Mouse (Mus musculus) left cerebral cortex, adult 18-20 months (tissue): ENCODE results near the gene Clec1a. TPM values are rescaled to one million over a fixed set of nuclear protein-coding genes. Genes with fewer than 3 reads are reported as not detected.

ENCODE experiments used
- DNase-seq, 2 experiments: peaks; one replicate each; pipeline ENCODE4 v3.0.0; 2021 to 2022; ENCODE audit warnings: low spot score in 2 of 2, mixed read lengths in 1 of 2
- total RNA-seq, 2 experiments: library from RNA; stranded (reverse); gene quantifications; 2 replicates each; pipeline ENCODE4 v1.2.3; 2021

Clec1a gene
- total RNA-seq, 2 experiments from 2014 or later, result 1.0 to 1.2 TPM

DNA sequence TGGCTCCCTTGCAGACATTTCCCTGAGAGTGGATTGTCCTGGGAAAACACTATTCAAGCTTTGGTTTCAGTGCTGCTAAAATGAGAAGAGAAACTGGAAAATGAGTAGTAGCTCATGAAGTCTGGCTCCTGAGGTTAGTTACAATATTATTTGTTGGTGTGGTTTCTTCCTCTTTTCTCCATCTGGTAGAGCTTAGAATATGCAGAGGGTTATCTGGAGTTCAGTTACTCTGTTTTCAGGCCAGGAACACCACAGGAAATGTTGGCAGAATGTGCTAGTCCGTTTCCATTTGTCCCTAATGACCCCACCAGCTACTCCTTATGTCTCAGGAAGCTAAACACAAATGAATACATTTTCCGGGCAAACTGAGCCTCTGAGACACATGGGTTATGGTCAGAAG, 44.5 kb downstream of the Clec1a start:
- DNase-seq, result no peak

DNA sequence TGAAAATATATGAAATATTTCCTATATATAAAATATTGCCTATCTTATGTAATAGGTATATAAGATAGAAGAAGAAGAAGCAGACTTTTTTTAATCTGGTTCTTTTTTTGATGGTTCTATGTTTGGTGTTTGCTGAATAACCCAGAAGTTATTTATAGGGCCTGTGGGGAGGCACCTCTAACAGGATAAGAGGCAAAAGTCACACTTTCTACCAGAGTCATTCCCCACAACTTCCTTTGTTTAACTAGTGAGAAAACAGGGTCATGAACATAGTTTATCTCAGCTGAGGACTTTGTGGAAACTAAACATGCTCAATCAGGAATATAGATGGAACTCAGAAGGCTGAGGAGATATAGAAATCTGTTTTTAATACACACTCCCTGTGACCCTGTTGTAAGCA, 45.8 kb downstream of the Clec1a start:
- no peak for DNase-seq

DNA sequence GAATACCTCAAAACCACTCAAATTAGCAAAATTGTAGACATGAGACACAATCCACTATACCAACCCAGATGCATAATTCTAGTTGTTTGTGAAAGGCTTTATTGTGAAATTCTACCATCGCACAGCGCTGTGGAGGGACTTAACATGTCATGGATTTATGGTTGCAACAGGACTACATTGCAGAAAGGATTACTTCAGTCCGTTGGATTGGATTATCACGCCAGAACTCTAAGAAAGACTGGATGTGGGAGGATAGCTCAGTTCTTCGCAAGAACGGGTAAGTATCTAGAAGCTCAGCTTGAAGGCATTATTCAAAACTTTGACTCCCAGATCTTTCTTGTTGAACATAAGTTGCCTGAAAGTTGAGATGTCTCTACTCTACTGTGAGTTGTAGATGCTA, 48.4 kb downstream of the Clec1a start:
- DNase-seq, result no peak

DNA sequence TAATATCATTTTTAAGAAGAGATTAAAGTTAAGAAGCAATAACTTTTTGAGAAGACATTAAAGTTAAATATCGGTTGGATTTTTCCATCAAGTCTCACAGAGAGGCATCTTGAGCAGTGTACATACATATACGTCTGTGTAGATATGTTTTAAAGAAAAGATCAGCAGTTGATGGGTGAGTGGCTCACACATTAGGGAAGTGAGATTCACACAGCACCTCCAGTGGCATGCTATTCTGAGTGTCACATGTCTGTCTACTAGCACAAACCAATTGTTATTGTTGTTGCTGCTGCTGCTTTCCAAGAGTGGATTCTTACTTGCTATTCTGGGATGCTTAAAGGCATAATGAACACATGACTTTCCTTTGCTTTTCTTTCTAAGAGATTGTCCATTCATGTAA, 49.4 kb downstream of the Clec1a start:
- no peak for DNase-seq

DNA sequence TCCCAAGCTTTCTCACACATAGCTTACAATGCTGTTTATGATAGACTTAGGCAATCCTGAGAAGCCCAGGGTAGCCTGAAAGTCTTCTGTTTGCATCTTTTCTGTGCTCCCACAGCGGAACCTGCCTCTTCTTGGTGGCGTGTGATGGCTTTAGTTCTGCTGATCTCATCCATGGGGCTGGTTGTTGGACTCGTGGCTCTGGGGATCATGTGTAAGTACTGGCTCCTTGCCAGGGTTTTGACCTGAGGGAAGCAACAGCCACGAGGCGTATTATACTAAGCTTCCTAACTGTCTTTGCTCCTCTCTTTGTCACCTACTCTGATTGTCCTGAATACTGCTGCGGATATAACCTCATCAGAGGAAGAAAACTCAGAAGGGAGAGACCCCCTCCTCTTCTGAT, 51.9 kb downstream of the Clec1a start:
- no peak for DNase-seq

DNA sequence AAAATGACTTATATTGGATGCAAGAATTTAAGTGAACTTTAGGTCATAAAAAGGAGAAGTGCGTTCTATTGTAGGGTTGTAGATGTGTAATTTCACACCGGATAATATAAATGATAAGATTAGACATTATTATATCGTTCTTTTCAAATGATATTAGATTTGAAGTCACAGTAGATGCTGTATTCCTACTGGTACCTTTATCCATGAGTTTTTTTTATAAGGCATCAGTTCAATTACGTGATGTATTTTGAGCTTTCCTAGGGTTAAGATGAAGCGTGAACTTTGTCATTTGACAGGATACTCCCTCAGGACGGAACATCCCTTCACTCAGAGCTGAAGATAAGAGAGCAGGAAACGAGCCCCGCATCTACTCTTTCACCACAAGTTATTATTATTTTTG, 54.8 kb downstream of the Clec1a start, which contains the start of gene Clec1b:
Clec1b (plus strand) TSS at position 301 of the 400 bp plus-strand sequence.
- DNase-seq, result no peak

DNA sequence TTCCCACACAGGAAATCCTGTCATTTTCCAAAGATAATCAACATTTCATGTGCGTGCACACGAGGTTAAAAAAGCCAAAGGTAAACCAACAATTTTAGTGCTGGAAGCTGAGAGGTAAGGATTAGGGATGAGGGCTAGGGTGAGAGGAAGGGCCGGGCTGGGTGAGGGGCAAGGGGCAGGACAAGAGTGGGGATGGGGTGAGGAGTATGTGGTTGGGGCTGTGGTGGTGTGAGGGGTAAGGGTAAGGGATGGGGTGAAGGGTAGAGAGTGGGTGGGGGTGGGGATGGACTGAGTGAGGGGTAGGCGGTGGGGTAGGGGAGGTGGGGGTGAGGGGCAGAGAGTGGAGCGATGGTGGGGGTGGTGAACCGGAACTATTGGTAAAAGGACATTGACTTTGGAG, 58.1 kb downstream of the Clec1a start:
- no peak for DNase-seq

DNA sequence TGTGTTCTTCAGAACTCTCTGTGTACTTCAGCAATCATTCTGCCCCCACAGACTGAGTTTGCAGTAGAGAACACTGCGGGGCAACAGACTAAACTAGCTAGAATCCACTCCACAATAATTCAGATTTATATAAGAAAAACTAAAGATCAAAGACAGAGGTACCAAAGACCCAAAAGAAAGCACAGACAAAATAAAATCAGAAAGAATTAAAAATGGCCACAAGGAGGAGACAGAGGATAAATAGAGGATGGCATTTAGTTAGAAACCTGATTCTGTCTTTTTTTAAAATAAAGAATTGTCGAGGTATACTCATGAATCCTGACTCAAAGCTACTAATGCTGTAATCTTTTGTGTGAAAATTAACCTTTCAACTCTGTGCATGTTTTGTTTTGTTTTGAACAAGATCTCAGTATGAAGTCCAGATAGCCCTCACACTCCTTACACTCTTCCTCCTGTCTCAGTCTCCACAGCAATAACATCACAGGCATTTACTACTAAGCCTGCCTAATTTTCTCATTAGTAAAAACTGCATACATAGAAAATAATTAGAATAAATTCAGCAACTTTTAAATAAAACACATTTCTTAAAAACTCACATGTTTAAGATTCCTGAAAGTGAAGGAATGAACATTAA, 58.6 kb downstream of the Clec1a start:
- no peak for DNase-seq

DNA sequence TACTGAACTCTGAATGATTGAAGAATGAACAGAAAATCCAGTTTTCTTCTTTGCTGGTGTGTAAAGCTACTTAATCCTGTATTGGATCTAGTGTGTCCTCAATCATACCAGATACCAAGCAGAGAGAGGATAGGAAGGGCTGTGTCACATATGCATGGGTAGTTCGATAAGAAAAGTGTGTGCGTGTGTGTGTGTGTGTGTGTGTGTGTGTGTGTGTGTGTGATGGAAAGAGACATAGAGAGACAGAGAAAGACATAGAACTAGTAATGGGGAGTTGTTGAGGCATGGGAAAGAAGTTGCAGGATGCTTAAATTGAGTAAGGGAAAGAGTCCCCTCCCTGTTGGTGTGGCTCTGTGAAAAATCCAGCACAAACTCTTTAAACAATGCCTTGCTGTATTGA, 66.0 kb downstream of the Clec1a start, which contains the start of gene Clec12b:
Clec12b (minus strand) TSS at position 101 of the 400 bp plus-strand sequence.
- no peak for DNase-seq

DNA sequence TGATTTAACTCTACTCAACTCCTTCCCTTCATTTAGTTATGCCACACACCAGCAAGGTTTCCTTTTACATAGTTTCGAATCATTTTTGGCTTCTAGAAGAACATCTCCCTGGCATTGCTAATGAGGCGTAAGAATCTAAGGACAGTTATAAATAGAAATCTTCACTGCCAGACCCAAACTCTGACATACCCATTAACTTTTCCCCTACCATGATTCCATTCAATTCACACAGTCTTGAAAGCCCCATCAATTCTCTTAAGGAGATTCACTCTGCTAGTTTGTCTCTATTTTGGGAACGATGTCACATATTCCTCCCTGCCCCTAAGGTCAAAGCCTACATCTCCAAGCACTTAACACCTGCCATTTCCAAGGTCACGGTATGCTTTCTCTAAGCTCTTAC, 66.8 kb downstream of the Clec1a start:
- DNase-seq, result no peak

DNA sequence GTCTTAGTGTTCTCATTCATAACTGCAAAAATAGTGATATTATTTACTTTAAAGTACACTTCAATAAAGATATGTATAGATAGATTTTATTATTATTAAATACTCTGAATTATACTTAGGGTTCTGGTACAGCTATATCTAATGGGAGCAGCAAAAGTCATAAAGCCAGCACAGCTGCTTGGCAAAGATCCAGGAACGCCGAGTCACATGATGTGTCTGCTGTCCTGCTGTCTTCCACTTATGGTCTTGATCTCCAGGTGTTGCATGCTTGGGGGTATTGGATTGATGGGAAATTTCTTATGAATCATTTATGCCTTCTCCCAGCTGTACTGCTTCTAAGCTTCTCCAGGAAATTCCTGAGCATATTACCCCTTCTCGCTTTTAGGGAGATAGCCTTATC, 68.3 kb downstream of the Clec1a start:
- DNase-seq, result no peak

DNA sequence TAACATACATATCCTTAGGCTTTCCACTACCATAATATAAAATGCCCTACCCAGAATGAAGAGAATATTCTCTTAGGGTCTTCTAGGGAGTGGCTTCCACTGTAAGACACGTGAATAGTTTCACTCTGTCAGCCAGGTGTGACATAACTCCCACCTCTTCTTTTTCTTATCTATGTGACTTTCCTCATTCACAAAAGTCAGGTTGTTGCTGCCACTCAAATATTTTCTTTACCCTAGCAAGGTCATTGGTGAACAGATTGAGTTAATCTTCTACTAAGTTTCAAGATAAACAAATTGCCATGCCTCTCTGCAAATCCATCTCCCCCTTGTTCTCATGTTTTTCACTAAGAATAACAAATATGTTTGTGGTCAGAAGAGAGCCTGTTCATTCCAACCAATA, 70.1 kb downstream of the Clec1a start:
- DNase-seq, result no peak

DNA sequence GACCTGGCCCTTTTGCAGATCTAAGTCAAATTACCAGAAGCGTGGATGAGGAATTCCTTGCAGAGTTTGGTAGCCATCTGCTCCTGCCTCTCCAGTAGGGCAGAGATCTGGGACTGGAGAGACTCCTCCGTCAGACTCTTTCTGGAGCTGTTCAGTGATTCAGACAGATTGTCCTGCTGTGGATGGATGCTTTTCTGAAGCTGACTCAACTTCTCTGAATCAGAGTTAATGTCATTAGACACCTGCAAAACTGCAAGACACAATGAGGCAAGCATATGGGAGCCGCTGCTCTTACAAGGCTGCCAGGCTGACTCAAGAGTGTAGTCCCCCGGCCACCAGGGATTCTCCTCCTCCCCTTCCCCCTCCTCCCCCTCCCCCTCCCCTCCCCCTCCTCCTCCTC, 71.3 kb downstream of the Clec1a start:
- DNase-seq, result no peak

DNA sequence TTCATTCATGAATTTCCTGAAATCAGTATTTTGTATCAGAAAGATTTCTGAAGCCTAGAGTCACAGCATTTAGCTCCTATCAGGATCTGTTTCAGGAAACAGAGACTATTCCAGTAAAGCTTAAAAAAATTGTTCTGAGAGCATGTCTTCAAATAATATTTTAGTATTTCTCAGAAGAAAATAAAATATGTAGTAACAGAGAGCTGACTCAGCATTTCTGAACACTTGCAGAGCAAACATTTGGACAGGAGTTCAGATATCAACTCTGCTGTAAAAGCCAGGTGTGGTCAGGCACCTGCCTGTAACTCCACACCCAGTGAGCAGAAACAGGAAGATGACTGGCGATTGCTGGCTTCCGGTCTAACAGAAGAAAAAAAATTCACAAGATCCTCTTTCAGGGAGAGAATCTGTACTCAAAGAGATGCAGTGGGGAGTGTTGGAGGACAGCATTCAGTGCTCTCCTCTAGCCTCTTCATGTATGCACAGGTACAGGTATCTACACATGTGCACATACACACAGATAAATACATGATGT, 76.8 kb downstream of the Clec1a start:
- DNase-seq, result no peak

Other genes with a start within 250 kb of the Clec1a start
- not detected for gene Cd69, start 176.6 kb downstream of the Clec1a start, total RNA-seq
- gene 4922502D21Rik, start 120.2 kb downstream of the Clec1a start, total RNA-seq, result not detected
- gene Clec12a, start 109.3 kb downstream of the Clec1a start, total RNA-seq, result under 1 TPM; 0.23 to 0.28 TPM
- gene Clec12b, start 66.1 kb downstream of the Clec1a start, total RNA-seq, result not detected
- gene Clec1b, start 54.7 kb downstream of the Clec1a start, total RNA-seq, result under 1 TPM in 1 of 2 experiments, not detected in 1; 0.72 TPM
- not detected for gene Clec9a, start 43.1 kb downstream of the Clec1a start, total RNA-seq
- gene Olr1, start 55.2 kb upstream of the Clec1a start, total RNA-seq, result not detected
- not detected for gene Tmem52b, start 60.6 kb upstream of the Clec1a start, total RNA-seq
- gene Gabarapl1, start 81.2 kb upstream of the Clec1a start, total RNA-seq, result 100 to 1,000 TPM; 814 to 828 TPM
- not detected for gene Klre1, start 125.9 kb upstream of the Clec1a start, total RNA-seq
- gene Klrd1, start 139.8 kb upstream of the Clec1a start, total RNA-seq, result not detected
- gene Klrk1, start 171.9 kb upstream of the Clec1a start, total RNA-seq, result not detected
- gene Klrc3, start 191.3 kb upstream of the Clec1a start, total RNA-seq, result not detected
- not detected for gene Klrc2, start 208.7 kb upstream of the Clec1a start, total RNA-seq
- not detected for gene Klrc1, start 227.0 kb upstream of the Clec1a start, total RNA-seq